Mouse (Mus musculus) neutrophil, adult 59 days (primary cell): ENCODE data around the gene Osbpl8. TPM values are rescaled to one million over a fixed set of nuclear protein-coding genes. Genes with fewer than 3 reads are reported as not detected.

Source experiments
- total RNA-seq, 2 experiments: library from RNA; stranded (reverse); gene quantifications; 1 replicate in 1 of 2; 2 replicates in 1 of 2; pipeline ENCODE4 v1.2.4; 2023

Osbpl8 gene
- total RNA-seq = 10 to 100 TPM; 73.2 to 77.0 TPM

GRCm38 (mm10) chr10:111164304-111165218 is at the start of gene Osbpl8:
Gene Osbpl8 (plus strand): TSS chr10:111164752.

GRCm38 (mm10) chr10:111298140-111299098 is 133.9 kb downstream of the Osbpl8 start, which contains the start of gene Bbs10:
Gene Bbs10 (plus strand): TSS chr10:111298679.

Other genes starting within 250 kb of the Osbpl8 start
- 10 to 100 TPM; 18.1 to 22.4 TPM for gene Csrp2, start 245.0 kb upstream of the Osbpl8 start, total RNA-seq
- 10 to 100 TPM; 20.7 to 23.5 TPM for gene Zdhhc17, start 154.6 kb upstream of the Osbpl8 start, total RNA-seq
- gene Bbs10, start 133.9 kb downstream of the Osbpl8 start, total RNA-seq = 1 to 10 TPM in 1 of 2 experiments, under 1 TPM in 1; 0.88 to 1.1 TPM